Mouse (Mus musculus): ENCODE measurements at regions not wholly inside any gene's neighbourhood (a gene's known extent, or its start where the extent isn't known, plus 50 kb on each side); places are given as distances from the start of the nearest gene placed in this dataset.

DNA sequence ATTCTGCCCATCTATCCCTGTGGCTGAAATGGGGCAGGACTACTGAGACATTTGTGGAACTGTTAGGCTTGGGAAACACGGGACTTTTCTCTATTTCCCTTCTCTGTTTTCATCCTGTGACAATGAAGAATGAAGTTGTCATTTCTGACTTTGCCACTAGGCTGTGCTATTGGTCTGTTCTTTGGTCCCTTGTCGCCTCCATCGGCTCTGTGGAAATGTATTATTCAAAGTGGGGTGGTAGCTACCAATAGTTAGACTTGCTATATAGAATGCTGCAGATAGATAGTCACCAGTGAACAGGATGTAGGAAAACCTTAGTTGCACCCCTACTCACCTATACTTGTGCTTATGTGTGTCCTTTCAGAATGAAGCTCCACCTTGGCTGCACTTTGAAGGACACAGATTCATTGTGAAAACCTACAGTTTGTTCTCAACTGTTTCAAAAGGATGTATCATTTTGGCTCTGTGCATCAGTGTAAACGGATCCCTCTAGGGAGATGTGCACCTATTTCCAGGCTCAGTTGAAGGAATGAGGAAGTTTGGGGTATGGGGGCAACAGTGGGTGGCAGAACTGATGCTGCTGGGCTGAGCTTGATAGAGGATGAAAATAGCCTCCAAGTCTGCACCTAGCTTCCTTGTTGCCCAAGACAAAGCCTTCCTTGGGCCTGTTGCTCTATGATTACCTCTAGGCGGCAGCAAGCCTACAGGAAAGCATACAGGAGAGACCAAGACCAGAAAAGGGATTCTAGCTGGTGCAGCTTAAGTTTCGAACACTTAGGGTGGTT, 1927.9 kb upstream of the Lrrc6 start:
- TF ChIP-seq CTCF (IDR thresholded peaks at IDR 0.05; ENCODE audit: control insufficient read depth, insufficient read depth, low read length) (0 out of 2 replicates have a peak, but pooled peaks have one; percentile 9), POLR2A (IDR thresholded peaks at IDR 0.05; ENCODE audit: borderline replicate concordance, control insufficient read depth, low read depth, low read length) (no peak)

Data from bone marrow, adult 2 months (tissue).